Mouse (Mus musculus) E14TG2a.4 (cell line): Measurements from ENCODE around the gene Clcnka.

ENCODE experiments used
- H3K27me3 ChIP-seq: 2 replicates; pipeline ENCODE4 v1.6.1; 2014; ENCODE audit warnings: low read length, control low read depth; ENCODE audit not compliant: insufficient read depth
- H3K36me3 ChIP-seq: 2 replicates; pipeline ENCODE4 v1.6.1; 2014; ENCODE audit warnings: low read length, control low read depth; ENCODE audit not compliant: insufficient read depth
- H3K4me1 ChIP-seq: replicated peaks from 2 replicates; pipeline ENCODE4 v1.6.1; 2014; ENCODE audit warnings: low read depth, low read length, control low read depth
- H3K4me3 ChIP-seq: replicated peaks from 2 replicates; pipeline ENCODE4 v1.5.1; 2014; ENCODE audit warnings: mild to moderate bottlenecking, low read length
- H3K9me3 ChIP-seq: 2 replicates; pipeline ENCODE4 v1.6.1; 2014; ENCODE audit warnings: low read length, control low read depth
- CTCF ChIP-seq: conservative IDR thresholded peaks from 2 replicates; pipeline ENCODE4 v1.5.1; 2014; ENCODE audit warnings: low read length
- NANOG ChIP-seq: IDR thresholded peaks from 2 replicates; pipeline ENCODE4 v1.6.1; 2014; ENCODE audit warnings: borderline replicate concordance, low read length, mixed read lengths
- POU5F1 ChIP-seq: IDR thresholded peaks from 2 replicates; pipeline ENCODE4 v1.6.1; 2014; ENCODE audit warnings: low read length, borderline replicate concordance

Gene Clcnka

DNA sequence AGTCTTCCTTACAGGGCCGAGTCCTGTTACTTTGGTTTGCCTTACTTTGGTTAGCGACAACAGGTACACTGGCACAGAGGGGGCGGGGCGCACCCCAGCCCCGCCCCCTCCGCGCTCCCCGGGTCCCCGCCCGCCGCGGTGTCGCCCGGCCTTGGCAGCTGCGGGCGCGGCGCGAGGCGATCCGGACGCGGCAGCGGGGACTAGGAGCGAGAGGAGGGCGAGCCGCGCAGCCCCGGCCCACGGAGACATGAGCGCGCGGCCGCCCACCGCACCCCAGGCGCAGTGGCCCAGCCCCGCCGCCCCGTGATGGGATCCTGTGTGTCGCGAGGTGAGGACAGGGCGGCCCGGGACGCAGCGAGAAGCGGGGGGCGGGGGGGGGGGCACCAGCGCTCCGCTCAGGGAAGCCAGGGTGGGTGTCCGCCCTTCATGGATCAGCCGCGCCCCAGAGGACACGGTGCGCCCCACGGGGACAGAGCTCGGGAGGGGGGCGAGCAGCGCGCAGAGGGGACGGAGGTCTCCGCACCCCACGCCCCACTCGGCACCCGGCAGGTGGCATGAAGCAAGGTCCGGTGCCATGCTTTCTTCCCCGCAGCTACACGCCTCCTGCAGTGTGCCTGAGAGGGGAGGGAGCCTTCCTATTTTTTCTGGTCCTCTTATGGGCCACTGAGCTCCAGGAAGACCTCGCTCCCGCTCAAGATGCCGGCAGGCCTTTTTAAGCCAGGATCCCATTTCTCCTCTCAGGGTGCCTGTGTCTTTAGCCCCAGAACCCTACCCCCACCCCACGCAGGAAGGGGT, 30.3 kb downstream of the Clcnka start, which contains the start of gene Fam131c:
Gene Fam131c, plus strand, starts transcription at position 224 of the 795 bp plus-strand sequence.
- Histone ChIP-seq H3K4me3 (peak within 1 kb of the TSS; percentile 76), H3K9me3 (no peaks in the 10 kb centered on the region), H3K4me1 (peaks cover 62% of the 10 kb centered on the region), H3K27me3 (peaks cover 30% of the 10 kb centered on the region), H3K36me3 (no peaks in the 10 kb centered on the region)
- no peak for TF ChIP-seq CTCF
- no peak for TF ChIP-seq POU5F1
- TF ChIP-seq NANOG: no peak

GRCm38 (mm10) chr4:141365876-141366275, 32.6 kb downstream of the Clcnka start:
- Histone ChIP-seq H3K4me3 (no peak overlapping the region), H3K36me3 (no peaks in the 10 kb centered on the region), H3K4me1 (peaks cover 66% of the 10 kb centered on the region), H3K9me3 (no peaks in the 10 kb centered on the region), H3K27me3 (peaks cover 30% of the 10 kb centered on the region)
- no peak for TF ChIP-seq NANOG
- no peak for TF ChIP-seq POU5F1
- TF ChIP-seq CTCF: no peak

- H3K36me3 ChIP-seq: no peaks in the 10 kb centered on the region
- peaks cover 66% of the 10 kb centered on the region for H3K4me1 ChIP-seq
- peaks cover 30% of the 10 kb centered on the region for H3K27me3 ChIP-seq
- H3K9me3 ChIP-seq: no peaks in the 10 kb centered on the region
- TF ChIP-seq NANOG (no peak), CTCF (no peak)
- H3K4me3 ChIP-seq: no peak overlapping the region
Observed at GRCm38 (mm10) chr4:141365126-141365525, 33.4 kb downstream of the Clcnka start.

GRCm38 (mm10) chr4:141362937-141363548, 35.5 kb downstream of the Clcnka start:
- TF ChIP-seq CTCF (peak; percentile 54), POU5F1 (no peak), NANOG (no peak)
- peaks cover 77% of the 10 kb centered on the region for H3K4me1 ChIP-seq
- peaks cover 22% of the 10 kb centered on the region for H3K27me3 ChIP-seq
- H3K4me3 ChIP-seq: peak overlapping the region; percentile 41; the same call in 1 of the 2 replicates
- H3K36me3 ChIP-seq: no peaks in the 10 kb centered on the region
- H3K9me3 ChIP-seq: no peaks in the 10 kb centered on the region

DNA sequence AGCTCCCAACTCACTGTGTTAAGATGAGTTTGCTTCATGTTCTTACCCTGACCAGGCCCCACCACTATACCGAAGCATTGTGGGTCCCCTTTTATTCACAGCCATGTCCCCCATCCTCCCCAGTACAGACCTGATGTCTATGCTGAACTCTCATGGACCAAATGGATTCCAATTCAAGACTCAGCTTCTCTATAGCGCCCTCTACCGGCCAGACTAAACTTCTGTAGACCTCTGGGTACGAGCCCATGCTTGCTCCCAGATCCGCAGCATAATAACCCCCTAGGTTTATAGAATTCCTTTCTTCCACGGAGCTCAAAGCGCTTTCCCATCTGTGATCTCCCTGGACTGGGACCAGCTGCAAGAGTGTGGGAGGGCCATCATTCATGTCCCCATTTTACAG, 37.7 kb downstream of the Clcnka start:
- peak overlapping the region; percentile 14; the same call in 1 of the 2 replicates for H3K4me3 ChIP-seq
- H3K9me3 ChIP-seq: no peaks in the 10 kb centered on the region; the same call in 1 of the 2 replicates
- H3K27me3 ChIP-seq: peaks cover 17% of the 10 kb centered on the region
- TF ChIP-seq CTCF: peak; percentile 80
- no peak for TF ChIP-seq POU5F1
- H3K36me3 ChIP-seq: no peaks in the 10 kb centered on the region
- peaks cover 74% of the 10 kb centered on the region for H3K4me1 ChIP-seq

- no peaks in the 10 kb centered on the region for H3K36me3 ChIP-seq
- H3K4me3 ChIP-seq: no peak overlapping the region
- H3K4me1 ChIP-seq: peaks cover 69% of the 10 kb centered on the region
- H3K9me3 ChIP-seq: no peaks in the 10 kb centered on the region; the same call in 1 of the 2 replicates
- peaks cover 3% of the 10 kb centered on the region; the same call in 1 of the 2 replicates for H3K27me3 ChIP-seq
- TF ChIP-seq NANOG: no peak
- TF ChIP-seq CTCF: no peak
- no peak for TF ChIP-seq POU5F1
Observed at GRCm38 (mm10) chr4:141359222-141359621, 39.3 kb downstream of the Clcnka start.

DNA sequence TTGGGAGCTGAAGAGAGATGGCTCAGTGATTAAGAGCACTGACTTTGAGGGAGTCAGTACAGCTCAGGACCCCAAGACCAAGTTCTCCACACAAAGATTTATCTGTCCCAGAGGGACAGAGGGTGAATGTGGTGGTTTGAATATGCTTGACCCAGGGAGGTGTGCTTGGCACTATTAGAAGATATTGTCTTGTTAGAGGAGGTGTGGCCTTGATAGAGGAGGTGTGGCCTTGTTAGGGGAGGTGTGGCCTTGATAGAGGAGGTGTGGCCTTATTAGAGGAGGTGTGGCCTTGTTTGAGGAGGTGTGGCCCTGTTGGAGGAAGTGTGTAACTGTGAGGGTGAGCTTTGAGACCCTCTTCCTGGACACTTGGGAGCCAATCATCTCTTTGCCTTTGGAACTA, 40.7 kb downstream of the Clcnka start:
- Histone ChIP-seq H3K4me3 (no peak overlapping the region), H3K27me3 (no peaks in the 10 kb centered on the region), H3K9me3 (no peaks in the 10 kb centered on the region; the same call in 1 of the 2 replicates), H3K36me3 (no peaks in the 10 kb centered on the region), H3K4me1 (peaks cover 76% of the 10 kb centered on the region)
- TF ChIP-seq NANOG (no peak), CTCF (no peak), POU5F1 (no peak)

DNA sequence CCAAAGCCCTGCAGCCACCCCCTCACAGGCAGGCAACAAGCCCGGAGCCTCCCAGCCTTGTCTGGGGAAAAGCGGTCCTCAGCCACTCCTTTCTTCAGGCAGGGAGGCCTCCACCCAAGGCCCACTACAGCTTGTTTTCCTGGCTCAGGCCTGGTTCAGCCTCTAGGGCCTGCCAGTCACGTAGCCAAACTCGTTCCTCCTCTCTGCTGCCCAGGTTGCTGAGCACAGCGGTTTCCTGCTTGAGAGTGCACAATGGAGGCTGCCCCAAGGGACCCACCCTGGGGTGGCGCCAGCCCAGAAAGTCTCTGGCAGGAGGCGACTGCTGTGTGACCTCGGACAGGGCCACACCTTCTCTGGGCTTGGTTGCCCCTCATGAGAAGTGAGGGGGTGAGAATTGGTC, 44.7 kb downstream of the Clcnka start:
- TF ChIP-seq CTCF (no peak), POU5F1 (no peak), NANOG (no peak)
- H3K4me3 ChIP-seq: peak overlapping the region; percentile 71
- no peaks in the 10 kb centered on the region; the same call in 1 of the 2 replicates for H3K9me3 ChIP-seq
- H3K27me3 ChIP-seq: no peaks in the 10 kb centered on the region
- peaks cover 72% of the 10 kb centered on the region for H3K4me1 ChIP-seq
- H3K36me3 ChIP-seq: no peaks in the 10 kb centered on the region

DNA sequence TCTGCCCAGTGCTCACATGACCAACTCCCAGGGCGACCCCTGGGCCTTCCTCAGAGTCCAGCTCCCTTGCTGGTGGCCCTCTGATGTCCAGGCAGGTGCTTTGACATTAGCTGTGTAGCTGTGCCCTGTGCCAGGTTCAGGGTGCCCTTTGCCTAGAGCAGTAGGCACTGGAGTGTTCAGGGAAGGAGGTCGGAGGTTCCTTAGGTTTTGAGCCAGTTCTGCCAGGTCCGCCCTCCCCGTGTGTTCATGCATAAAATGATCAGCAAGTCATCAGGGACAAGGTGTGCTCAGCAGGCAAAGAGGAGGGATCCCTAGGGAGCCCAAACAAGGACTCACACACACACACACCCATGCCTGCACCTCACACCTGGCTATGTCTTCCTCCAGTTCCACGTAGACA, 45.5 kb downstream of the Clcnka start:
- TF ChIP-seq NANOG (no peak), CTCF (no peak), POU5F1 (no peak)
- Histone ChIP-seq H3K4me1 (peaks cover 70% of the 10 kb centered on the region), H3K36me3 (no peaks in the 10 kb centered on the region), H3K4me3 (peak overlapping the region; percentile 71), H3K9me3 (no peaks in the 10 kb centered on the region; the same call in 1 of the 2 replicates), H3K27me3 (no peaks in the 10 kb centered on the region)
